28 mouse cellular contexts compared by ENCODE assay signal in the genomic region with DNA sequence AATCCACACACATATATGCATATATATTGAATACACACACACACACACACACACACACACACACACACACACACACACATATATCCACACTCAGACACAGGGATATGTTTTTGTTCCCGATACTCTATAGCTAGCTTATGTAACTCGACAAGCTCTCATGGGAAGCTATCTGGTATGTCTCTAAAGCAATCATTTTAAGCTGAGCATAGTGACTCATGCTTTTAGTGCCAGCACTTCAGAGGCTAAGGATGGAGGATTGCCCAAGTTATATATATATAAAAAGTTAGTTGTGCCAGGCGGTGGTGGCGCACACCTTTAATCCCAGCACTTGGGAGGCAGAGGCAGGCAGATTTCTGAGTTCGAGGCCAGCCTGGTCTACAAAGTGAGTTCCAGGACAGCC. TPM values are rescaled to one million over a fixed set of nuclear protein-coding genes. Genes with fewer than 3 reads are reported as not detected.
"Had no signal": no experiment of that assay in that cellular context is flagged by ENCODE, and none has a peak within 500 bp of the region (broad histone marks: within the 10 kb centered on the region; RNA-seq: fewer than 3 reads in every experiment).

No protein-coding gene starts in this region.

RNA-seq across cellular contexts. Expression of a gene that starts 4.0 kb away (rescaled TPM):
- total RNA-seq: gastrocnemius, adult 2 months; gastrocnemius, postnatal 10 days; gastrocnemius, postnatal 25 days; gastrocnemius, postnatal 4 days; granulocyte monocyte progenitor cell, adult 5-6 weeks; heart, adult 18-20 months; heart, adult 8-10 months; heart, postnatal 10 days; heart, postnatal 25 days; heart, postnatal 4 days had no signal
- polyA plus RNA-seq: heart, embryonic 12.5 days; heart, embryonic 14.5 days; heart, embryonic 16.5 days; inflammation-experienced regulatory T-cells, adult 6 months; intestine, postnatal 0 days; limb, embryonic 12.5 days; limb, embryonic 14.5 days; liver, embryonic 11.5 days; liver, embryonic 13.5 days; liver, embryonic 15.5 days had no signal

RNA-seq across cellular contexts. Expression of a gene that starts 18.3 kb away (rescaled TPM):
- polyA plus RNA-seq: inflammation-experienced regulatory T-cells, adult 6 months had no signal

RNA-seq across cellular contexts. Expression of a gene that starts 29.9 kb away (rescaled TPM):
- total RNA-seq: gastrocnemius, postnatal 25 days; granulocyte monocyte progenitor cell, adult 5-6 weeks; heart, adult 18-20 months; heart, postnatal 25 days had no signal
- polyA plus RNA-seq: intestine, postnatal 0 days; liver, embryonic 13.5 days; liver, embryonic 15.5 days had no signal

RNA-seq across cellular contexts. Expression of a gene that starts 38.2 kb away (rescaled TPM):
- total RNA-seq: gastrocnemius, postnatal 10 days; gastrocnemius, postnatal 25 days; gastrocnemius, postnatal 4 days; granulocyte monocyte progenitor cell, adult 5-6 weeks; heart, postnatal 10 days; heart, postnatal 4 days; layer of hippocampus, postnatal 14 days; layer of hippocampus, postnatal 36 days; left cerebral cortex, postnatal 36 days had no signal
- polyA plus RNA-seq: heart, embryonic 14.5 days; heart, embryonic 16.5 days; hindbrain, embryonic 10.5 days; inflammation-experienced regulatory T-cells, adult 6 months; intestine, embryonic 15.5 days; intestine, postnatal 0 days; kidney, embryonic 14.5 days; kidney, embryonic 16.5 days; limb, embryonic 10.5 days; limb, embryonic 12.5 days; liver, embryonic 11.5 days; liver, embryonic 13.5 days; liver, embryonic 15.5 days had no signal
